In genomic region chr3:42935418-42935817, GRCm38 (mm10) we compare ENCODE assay signal across 19 mouse cellular contexts.
"Had no signal": no experiment of that assay in that cellular context is flagged by ENCODE, and none has a peak within 500 bp of the region (broad histone marks: within the 10 kb centered on the region; RNA-seq: fewer than 3 reads in every experiment).

No protein-coding gene starts in this region.

- H3K4me3 ChIP-seq: layer of hippocampus, adult 2 months; limb, embryonic 10.5 days; limb, embryonic 13.5 days; liver, embryonic 12.5 days; liver, embryonic 15.5 days; megakaryocyte, embryonic 14.5 days; midbrain, embryonic 10.5 days; midbrain, embryonic 13.5 days; stomach, embryonic 15.5 days had no signal

- H3K36me3 ChIP-seq: limb, embryonic 10.5 days; limb, embryonic 13.5 days; liver, embryonic 12.5 days; liver, embryonic 15.5 days; midbrain, embryonic 10.5 days; midbrain, embryonic 13.5 days; stomach, embryonic 15.5 days had no signal

- H3K4me1 ChIP-seq: limb, embryonic 10.5 days; limb, embryonic 13.5 days; liver, embryonic 12.5 days; liver, embryonic 15.5 days; megakaryocyte, embryonic 14.5 days; midbrain, embryonic 10.5 days; midbrain, embryonic 13.5 days; stomach, embryonic 15.5 days had no signal

- DNase-seq: kidney, adult 2 months; kidney, postnatal 25 days; layer of hippocampus, adult 9-11 months; liver; lung, adult 2 months; lung, postnatal 14 days; thymus, postnatal 25 days had no signal

- H3K9me3 ChIP-seq: limb, embryonic 10.5 days; limb, embryonic 13.5 days; liver, embryonic 12.5 days; liver, embryonic 15.5 days; megakaryocyte, embryonic 14.5 days; midbrain, embryonic 10.5 days; midbrain, embryonic 13.5 days; stomach, embryonic 15.5 days had no signal

- H3K4me2 ChIP-seq: limb, embryonic 13.5 days; liver, embryonic 12.5 days; liver, embryonic 15.5 days; midbrain, embryonic 13.5 days; stomach, embryonic 15.5 days had no signal

- H3K27me3 ChIP-seq: limb, embryonic 13.5 days; liver, embryonic 12.5 days; liver, embryonic 15.5 days; megakaryocyte, embryonic 14.5 days; midbrain, embryonic 13.5 days; stomach, embryonic 15.5 days had no signal

- H3K27ac ChIP-seq: kidney, postnatal 0 days; layer of hippocampus, adult 2 months; limb, embryonic 10.5 days; limb, embryonic 13.5 days; liver, embryonic 12.5 days; liver, embryonic 15.5 days; macrophage; midbrain, embryonic 10.5 days; midbrain, embryonic 13.5 days; stomach, embryonic 15.5 days had no signal

- ATAC-seq: liver, embryonic 12.5 days; midbrain, embryonic 13.5 days; midbrain, embryonic 16.5 days had no signal

- H3K9ac ChIP-seq: limb, embryonic 13.5 days; liver, embryonic 12.5 days; liver, embryonic 15.5 days; midbrain, embryonic 13.5 days; stomach, embryonic 15.5 days had no signal
